Mouse (Mus musculus) WW6 (cell line): ENCODE results near the gene Slc8b1.

Source experiments
- DNase-seq: peaks from one replicate; pipeline ENCODE4 v3.0.0-alpha.2; 2013; ENCODE audit warnings: low read depth, low spot score

Gene Slc8b1

GRCm38 (mm10) chr5:120510982-120511642 is at the start of gene Slc8b1:
Slc8b1 (plus strand) TSS chr5:120511168.
- DNase-seq: peak; percentile 79

DNA sequence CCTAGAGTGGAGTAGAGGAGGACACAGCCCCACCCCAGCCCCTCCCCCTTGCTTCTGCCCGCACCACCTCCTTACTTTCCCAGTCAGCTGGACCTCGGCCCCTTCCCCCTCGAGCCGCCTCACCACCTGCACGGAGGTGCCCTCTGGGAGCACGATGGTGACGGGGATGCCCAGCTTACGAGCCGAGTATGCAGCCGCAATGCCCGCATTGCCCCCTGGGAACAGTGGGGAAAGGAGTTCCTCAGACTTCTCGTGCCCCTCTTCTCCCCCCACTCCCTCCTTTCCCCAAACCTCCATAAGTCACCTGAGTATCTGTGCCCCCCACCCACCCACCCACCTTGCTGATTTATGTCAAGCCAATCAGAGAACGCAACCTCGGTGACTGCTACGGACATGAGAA is 49.1 kb upstream of the Slc8b1 start:
- no peak for DNase-seq

DNA sequence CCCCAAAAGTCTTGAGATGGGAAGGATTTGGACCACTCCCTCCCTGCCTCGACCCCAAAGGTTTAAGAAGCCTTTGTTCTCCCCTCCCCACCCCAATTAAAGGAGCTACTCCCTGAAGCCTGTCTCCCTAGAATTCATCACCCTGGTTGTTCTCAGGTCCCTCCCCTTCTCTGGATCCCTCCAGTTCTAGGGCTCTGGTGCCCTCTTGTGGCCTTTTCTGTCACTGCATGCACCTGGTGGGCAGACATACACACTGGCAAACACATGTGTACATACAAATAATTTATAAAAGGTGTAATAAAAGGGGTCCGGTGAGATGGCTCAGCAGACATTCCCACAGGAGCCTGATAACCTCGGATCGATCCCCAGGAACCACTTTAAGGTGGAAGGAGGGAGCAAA is 46.6 kb upstream of the Slc8b1 start:
- no peak for DNase-seq

DNA sequence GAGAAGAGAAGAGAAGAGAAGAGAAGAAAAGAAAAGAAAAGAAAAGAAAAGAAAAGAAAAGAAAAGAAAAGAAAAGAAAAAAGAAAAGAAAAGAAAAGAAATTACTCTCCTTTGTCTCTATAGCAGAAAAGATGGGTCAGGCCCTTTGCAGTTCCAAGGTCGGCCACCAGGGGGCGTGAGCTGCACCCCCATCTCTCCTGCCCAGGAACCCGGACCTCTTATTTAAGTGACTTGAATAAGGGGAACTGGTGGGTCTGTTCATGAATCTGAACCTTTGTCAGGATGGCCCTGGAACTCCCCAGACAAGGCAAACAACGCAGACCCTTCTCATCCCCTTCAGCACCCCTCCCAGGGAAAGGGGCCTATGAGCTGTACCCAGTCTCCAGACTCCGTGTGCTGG is 45.9 kb upstream of the Slc8b1 start:
- no peak for DNase-seq

DNA sequence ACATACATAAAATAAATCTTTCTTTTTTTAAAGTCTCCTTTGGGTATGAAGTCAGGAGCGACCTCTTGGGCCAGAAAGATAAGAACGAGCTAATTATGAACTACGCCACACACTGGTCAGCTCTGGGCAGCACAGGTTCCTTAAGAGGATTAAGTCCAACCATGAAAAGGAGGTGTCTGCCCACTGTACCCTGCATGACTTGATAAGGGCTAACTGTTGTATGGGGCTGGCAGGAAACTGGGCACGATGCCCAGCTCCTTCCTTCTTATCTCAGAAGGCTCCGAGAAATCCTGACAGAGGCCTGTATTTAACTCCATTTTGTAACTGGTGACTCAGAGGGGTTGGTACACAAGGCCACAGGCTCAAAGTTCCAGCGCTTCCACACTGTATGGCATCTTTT is 45.1 kb upstream of the Slc8b1 start:
- DNase-seq: no peak

DNA sequence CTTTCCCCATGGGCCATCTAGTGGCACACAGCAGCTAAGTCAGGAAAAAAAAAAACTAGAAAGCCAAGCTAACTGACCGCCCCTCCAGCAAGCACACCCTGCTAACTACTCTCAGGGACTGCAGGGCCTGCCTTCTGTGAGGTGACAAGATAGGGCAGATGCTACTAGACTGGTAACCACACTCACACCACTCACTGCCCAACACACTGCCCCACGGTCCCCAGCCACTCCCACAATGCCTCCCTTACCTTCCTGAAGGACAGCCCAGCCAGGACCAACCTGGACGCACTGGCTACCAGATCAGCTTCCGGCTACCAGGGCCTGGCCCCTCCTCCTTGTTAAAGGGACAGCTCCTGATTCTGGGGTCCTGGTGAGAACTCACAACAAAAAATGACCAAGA is 43.9 kb upstream of the Slc8b1 start:
- DNase-seq: no peak

DNA sequence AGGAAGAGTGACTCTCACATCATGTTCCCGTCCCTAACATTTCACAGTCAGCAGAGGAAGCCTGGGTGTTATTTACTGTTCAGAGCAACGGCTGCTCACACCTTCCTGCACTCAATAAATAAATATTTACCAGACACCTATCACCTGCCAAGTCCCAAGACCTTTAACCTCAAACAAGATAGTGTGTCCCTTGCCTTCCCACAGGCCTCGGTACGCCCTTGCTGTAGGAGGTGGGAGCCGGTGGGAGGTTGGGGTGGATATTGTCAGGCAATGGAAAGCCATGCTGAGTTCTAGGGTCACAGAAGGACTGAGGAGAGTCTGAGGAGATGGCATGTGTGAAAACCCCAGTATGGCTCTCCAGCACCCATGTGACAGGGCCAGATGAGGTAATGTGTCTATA is 42.6 kb upstream of the Slc8b1 start:
- no peak for DNase-seq

DNA sequence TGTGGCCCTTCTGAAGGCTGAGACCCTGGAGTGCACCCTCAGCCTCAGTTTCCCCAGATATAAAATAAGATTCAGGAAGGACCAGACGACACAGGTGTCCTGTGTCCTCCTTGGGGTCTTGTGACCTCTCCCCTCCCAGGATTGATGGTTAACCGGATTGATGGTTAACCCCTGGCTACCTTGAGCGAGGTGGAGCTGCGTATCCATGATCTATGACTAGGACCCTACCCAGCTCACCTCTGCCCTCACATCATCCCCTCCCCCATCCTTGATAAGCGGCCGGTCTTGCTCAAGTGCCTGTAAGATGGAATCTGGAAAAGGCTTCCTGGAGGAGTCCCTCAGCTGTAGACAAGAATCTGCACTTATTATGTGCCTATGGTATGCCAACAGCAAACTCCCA is 42.1 kb upstream of the Slc8b1 start:
- DNase-seq: no peak

- DNase-seq: no peak
Measured at GRCm38 (mm10) chr5:120471538-120471937, 39.4 kb upstream of the Slc8b1 start.

- DNase-seq: no peak
Measured at GRCm38 (mm10) chr5:120472770-120473169, 38.2 kb upstream of the Slc8b1 start, which contains the start of gene Sdsl. Sdsl (minus strand) TSS chr5:120472810.

DNA sequence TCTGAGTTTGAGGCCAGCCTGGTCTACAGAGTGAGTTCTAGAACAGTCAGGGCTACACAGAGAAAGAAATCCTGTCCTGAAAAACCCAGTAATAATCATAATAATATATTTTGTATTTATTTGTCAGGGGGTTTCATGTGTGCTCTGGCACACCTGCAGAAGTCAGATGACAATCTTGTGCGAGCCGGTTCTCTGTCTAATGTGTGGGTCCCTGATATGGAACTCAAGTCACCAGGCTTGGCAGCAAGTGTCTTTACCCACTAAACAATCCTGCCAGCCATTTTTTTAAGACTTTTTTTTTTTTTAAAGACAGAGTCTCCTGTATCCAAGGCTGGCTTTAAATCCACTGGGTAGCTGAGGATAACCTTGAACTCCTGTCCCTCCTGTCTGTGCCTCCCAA is 37.6 kb upstream of the Slc8b1 start:
- no peak for DNase-seq

DNA sequence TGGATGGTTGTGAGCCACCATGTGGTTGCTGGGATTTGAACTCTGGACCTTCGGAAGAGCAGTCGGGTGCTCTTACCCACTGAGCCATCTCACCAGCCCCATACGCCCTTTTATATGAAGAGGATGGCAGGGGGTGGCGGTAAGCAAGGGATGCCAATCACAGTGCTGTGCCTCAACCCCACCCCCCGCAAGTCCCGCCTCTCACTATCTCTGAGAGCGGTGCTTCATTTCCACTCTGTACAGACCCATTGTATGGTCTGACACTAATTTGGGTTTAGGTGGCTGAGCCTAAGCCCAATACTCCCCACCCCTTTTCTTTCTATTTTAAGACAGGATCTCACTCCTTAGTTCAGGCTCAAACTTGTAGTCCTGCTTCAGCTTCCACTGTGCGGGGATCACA is 35.1 kb upstream of the Slc8b1 start:
- DNase-seq: no peak

- DNase-seq: no peak
Measured at GRCm38 (mm10) chr5:120476296-120476695, 34.7 kb upstream of the Slc8b1 start, which contains the start of gene Sds. Sds (plus strand) TSS chr5:120476526.

GRCm38 (mm10) chr5:120477993-120478392 is 33.0 kb upstream of the Slc8b1 start:
- DNase-seq: no peak

- no peak for DNase-seq
Measured at GRCm38 (mm10) chr5:120479538-120479937, 31.4 kb upstream of the Slc8b1 start.

- no peak for DNase-seq
Measured at GRCm38 (mm10) chr5:120481205-120481604, 29.8 kb upstream of the Slc8b1 start.

- DNase-seq: no peak
Measured at GRCm38 (mm10) chr5:120483399-120483798, 27.6 kb upstream of the Slc8b1 start.

DNA sequence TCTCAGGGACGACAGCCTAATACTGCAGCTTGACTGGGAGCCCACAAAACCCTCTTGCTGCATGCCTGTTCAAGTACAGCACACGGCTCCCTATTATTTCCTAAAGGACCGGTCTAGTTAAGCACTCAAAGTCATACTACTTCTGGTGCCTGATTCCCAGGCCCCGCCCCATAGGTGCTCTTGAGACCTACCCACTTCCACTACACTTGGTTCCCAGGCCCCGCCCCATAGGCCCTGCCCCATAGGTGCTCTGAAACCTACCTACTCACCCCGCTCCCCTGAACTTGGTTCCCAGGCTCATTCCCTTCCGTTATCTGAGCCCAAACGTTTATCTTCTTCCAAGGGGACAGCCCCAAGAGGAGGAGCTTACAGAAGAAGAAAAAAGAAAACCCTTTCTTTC is 23.1 kb upstream of the Slc8b1 start:
- no peak for DNase-seq

DNA sequence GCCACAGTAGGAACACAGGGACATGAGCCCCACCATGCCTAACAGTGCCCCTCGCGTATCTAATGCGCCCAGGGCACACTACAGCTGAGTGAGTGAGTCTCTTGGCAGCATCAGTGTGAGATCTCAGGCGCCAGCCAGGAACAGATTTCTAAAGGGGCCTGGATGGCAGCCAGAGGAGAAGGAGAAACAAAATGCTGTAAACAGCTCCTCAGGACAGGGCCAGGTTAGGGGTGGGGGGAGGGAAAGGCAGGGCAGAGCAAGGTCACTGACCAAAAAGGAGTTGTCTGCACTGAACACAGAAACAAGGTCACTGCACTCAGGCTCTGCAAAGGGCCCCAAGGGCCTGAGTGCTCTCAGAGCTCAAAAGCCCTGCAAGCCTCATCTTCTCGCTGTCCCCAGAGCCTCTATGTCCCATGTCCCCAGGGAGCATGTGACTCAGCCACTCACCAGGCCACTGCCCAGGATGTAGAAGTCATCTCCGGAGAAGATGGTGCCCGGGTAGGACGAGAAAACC is 20.2 kb upstream of the Slc8b1 start:
- no peak for DNase-seq

DNA sequence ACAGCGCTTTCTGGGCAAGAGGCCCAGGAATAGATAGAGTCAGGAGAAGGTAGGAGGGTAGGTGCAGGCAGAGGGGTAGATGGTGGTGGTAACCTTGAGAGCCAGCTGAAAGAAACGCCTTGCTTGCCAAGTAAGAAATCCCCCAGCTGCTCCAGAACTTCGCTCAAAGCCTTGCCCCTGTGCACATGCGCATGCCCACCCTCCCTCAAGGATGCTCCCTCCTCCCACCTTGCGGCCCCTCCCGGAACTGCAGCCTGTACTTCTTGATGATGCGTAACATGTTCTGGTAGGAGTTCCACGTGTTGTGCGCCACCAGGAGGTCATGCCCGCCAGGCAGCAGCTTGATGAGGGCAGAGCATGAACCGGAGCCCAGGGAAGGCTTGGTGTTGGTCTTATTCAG is 18.5 kb upstream of the Slc8b1 start:
- DNase-seq: peak; percentile 77

- DNase-seq: no peak
Measured at GRCm38 (mm10) chr5:120493440-120493839, 17.5 kb upstream of the Slc8b1 start.

- no peak for DNase-seq
Measured at GRCm38 (mm10) chr5:120493873-120494395, 17.0 kb upstream of the Slc8b1 start.

GRCm38 (mm10) chr5:120495064-120495702 is 15.8 kb upstream of the Slc8b1 start:
- DNase-seq: no peak
